Mouse (Mus musculus) heart, embryonic 11.5 days (tissue): ENCODE results near the gene Skap1. TPM values are rescaled to one million over a fixed set of nuclear protein-coding genes. Genes with fewer than 3 reads are reported as not detected.

Experiments used
- ATAC-seq: fragments of 200-750 bp; cut with Nextera tagmentation; replicated peaks from 2 replicates; pipeline ENCODE4 v1.8.0; 2017; ENCODE audit warnings: moderate library complexity; ENCODE audit not compliant: insufficient number of reproducible peaks, low FRiP score, low TSS enrichment
- H3K27ac ChIP-seq: fragments of 300-500 bp; sonication (generic); 2 replicates; pipeline ENCODE4 v1.5.1; 2014; ENCODE audit warnings: mild to moderate bottlenecking, low read depth, low read length
- H3K27me3 ChIP-seq: fragments of 300-500 bp; sonication (generic); 2 replicates; pipeline ENCODE4 v1.6.1; 2014; ENCODE audit warnings: mild to moderate bottlenecking, low read length, mixed read lengths; ENCODE audit not compliant: control insufficient read depth, insufficient read depth
- H3K36me3 ChIP-seq: fragments of 300-500 bp; sonication (generic); 2 replicates; pipeline ENCODE4 v1.6.1; 2014; ENCODE audit warnings: mild to moderate bottlenecking, low read length, moderate library complexity, mixed read lengths; ENCODE audit not compliant: control insufficient read depth, insufficient read depth
- H3K4me1 ChIP-seq: fragments of 300-500 bp; sonication (generic); 2 replicates; pipeline ENCODE4 v1.6.1; 2014; ENCODE audit warnings: low read length; ENCODE audit not compliant: control insufficient read depth, insufficient read depth
- H3K4me2 ChIP-seq: fragments of 300-500 bp; sonication (generic); 2 replicates; pipeline ENCODE4 v1.6.1; 2014; ENCODE audit warnings: mild to moderate bottlenecking, moderate library complexity
- H3K4me3 ChIP-seq: fragments of 300-500 bp; sonication (generic); 2 replicates; pipeline ENCODE4 v1.5.1; 2014; ENCODE audit warnings: low read depth, low read length
- H3K9ac ChIP-seq: fragments of 300-500 bp; sonication (generic); 2 replicates; pipeline ENCODE4 v1.6.1; 2014; ENCODE audit warnings: mild to moderate bottlenecking, low read depth, low read length, moderate library complexity
- H3K9me3 ChIP-seq: fragments of 300-500 bp; sonication (generic); replicated peaks from 2 replicates; pipeline ENCODE4 v1.6.1; 2016; ENCODE audit warnings: low read length; ENCODE audit not compliant: control insufficient read depth
- WGBS: fragments of 180-500 bp; shearing (Covaris S2); extraction: QIAGEN DNeasy Blood & Tissue Kit; methylation state at CpG from one replicate; pipeline ENCODE4 v1.1.7; 2014; ENCODE audit not compliant: insufficient replicate concordance; 5-methylcytosine and 5-hydroxymethylcytosine counted together
- polyA plus RNA-seq: library from polyadenylated mRNA; unstranded; fragments of >200 nt; fragmentation: Nextera tagmentation; extraction: Ambion mirVana; gene quantifications from 2 replicates; pipeline ENCODE4 v1.2.1, GENCODE M21; 2014

Gene Skap1
- polyA plus RNA-seq, 1 experiment from 2014 or later, result 0.46 TPM

GRCm38 (mm10) chr11:96550960-96551703 lies 86.7 kb downstream of the Skap1 start:
- no peaks in the 10 kb centered on the region for H3K4me1 ChIP-seq
- H3K4me3 ChIP-seq, result no peak overlapping the region
- 81% methylated on average over 9 of the region's 9 CpGs for WGBS
- no peaks in the 10 kb centered on the region for H3K9me3 ChIP-seq
- H3K4me2 ChIP-seq, result no peak overlapping the region
- H3K36me3 ChIP-seq, result no peaks in the 10 kb centered on the region
- H3K27ac ChIP-seq, result no peak overlapping the region
- no peak for ATAC-seq
- H3K27me3 ChIP-seq, result peaks cover 22% of the 10 kb centered on the region
- no peak overlapping the region for H3K9ac ChIP-seq

DNA sequence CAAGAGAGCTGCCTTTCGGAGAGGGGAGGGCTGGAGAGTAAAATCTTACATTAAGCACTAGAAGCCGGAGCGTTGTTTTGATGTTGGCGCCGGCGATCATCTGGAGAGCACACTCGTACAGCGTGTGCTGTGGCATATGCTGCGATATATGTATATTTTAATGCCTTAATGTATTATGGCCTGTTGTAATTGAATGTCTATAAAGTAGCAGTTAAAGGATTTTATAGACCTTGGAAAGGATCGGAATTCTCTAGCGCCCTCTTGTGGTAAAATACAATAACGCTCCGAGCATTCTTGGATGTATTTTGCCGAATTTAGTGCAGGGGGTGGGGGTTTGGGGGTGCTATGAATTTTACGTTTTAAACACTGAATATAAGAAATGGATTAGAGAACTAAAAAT lies 88.7 kb downstream of the Skap1 start:
- Histone ChIP-seq H3K36me3 (no peaks in the 10 kb centered on the region), H3K27me3 (peaks cover 22% of the 10 kb centered on the region), H3K9ac (no peak overlapping the region), H3K4me1 (no peaks in the 10 kb centered on the region), H3K9me3 (no peaks in the 10 kb centered on the region), H3K27ac (no peak overlapping the region), H3K4me2 (peak overlapping the region; percentile 46), H3K4me3 (no peak overlapping the region)
- no peak for ATAC-seq
- 16% methylated on average over 15 of the region's 15 CpGs for WGBS

DNA sequence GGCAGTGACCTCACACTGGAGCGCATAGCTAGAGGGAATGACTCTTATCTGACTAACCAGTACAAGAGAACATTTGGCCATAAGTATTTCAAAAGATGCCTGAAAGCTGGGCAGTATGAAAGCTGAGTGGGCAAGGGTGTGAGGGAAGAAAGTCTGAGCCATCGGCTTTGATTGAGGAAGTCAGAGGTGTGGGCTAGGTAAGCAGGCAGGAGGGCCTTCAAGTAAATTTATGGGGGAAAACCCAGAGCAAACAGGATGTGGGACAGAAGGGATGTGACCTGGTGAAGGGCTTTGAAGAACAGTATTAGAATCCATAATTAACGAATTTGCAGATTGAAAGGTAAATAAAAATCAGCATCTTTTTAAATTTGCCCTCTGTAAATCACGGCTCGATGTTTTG lies 95.8 kb downstream of the Skap1 start:
- no peak overlapping the region for H3K4me2 ChIP-seq
- H3K27me3 ChIP-seq, result 0 out of 2 replicates have a peak, but pooled peaks cover under 1% of the 10 kb centered on the region
- no peak for ATAC-seq
- WGBS, result 71% methylated on average over 5 of the region's 5 CpGs
- no peak overlapping the region for H3K4me3 ChIP-seq
- H3K9ac ChIP-seq, result no peak overlapping the region
- H3K27ac ChIP-seq, result no peak overlapping the region
- no peaks in the 10 kb centered on the region for H3K4me1 ChIP-seq
- no peaks in the 10 kb centered on the region for H3K36me3 ChIP-seq
- H3K9me3 ChIP-seq, result 0 out of 2 replicates have a peak, but pooled peaks cover 2% of the 10 kb centered on the region

DNA sequence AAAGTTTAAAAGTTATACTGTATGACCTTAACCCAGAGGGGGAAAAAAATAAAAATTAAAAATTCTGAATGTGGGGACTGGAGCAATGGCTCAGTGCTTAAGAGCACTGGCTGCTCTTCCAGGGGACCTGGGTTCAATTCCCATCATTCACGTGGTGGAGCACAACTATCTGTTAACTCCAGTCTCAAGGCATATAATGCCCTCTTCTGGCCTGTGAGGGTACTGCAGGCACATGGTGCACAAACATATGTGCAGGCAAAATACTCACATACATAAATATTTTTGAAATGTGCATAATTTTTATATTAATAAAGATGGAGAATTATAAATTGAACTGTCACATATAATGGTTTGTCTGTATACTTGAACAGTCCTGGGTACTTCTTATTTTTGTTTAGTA lies 99.7 kb downstream of the Skap1 start:
- H3K9ac ChIP-seq, result no peak overlapping the region
- no peaks in the 10 kb centered on the region for H3K4me1 ChIP-seq
- H3K4me2 ChIP-seq, result no peak overlapping the region
- no peak overlapping the region for H3K4me3 ChIP-seq
- 56% methylated on average over 1 of the region's 1 CpGs for WGBS
- ATAC-seq, result no peak
- no peak overlapping the region for H3K27ac ChIP-seq
- H3K9me3 ChIP-seq, result 0 out of 2 replicates have a peak, but pooled peaks cover 2% of the 10 kb centered on the region
- H3K27me3 ChIP-seq, result no peaks in the 10 kb centered on the region
- no peaks in the 10 kb centered on the region for H3K36me3 ChIP-seq

DNA sequence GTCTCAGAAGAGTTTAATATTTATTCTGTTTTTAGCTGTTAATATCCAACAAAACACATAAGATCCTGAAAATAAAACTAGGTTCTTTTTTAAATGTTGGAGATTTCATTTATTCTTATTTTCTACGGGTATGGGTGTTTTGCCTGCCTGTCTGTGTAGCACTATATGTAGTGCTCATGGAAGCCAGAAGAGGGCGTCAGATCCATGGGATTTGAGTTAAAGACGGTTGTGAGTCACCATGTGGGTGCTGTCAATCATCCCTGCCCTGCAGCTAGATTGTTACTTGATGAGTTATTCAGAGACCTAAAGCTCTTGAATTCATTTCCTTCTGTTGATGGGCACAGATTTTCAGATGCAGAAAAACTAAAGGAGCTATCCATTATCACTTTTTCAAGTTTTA lies 108.1 kb downstream of the Skap1 start:
- no peak for ATAC-seq
- 37% methylated on average over 3 of the region's 3 CpGs for WGBS
- H3K9me3 ChIP-seq, result no peaks in the 10 kb centered on the region

GRCm38 (mm10) chr11:96576491-96577427 lies 112.4 kb downstream of the Skap1 start:
- WGBS, result 49% methylated on average over 14 of the region's 14 CpGs
- no peak overlapping the region for H3K9ac ChIP-seq
- H3K4me1 ChIP-seq, result no peaks in the 10 kb centered on the region
- H3K9me3 ChIP-seq, result no peaks in the 10 kb centered on the region
- no peak overlapping the region for H3K27ac ChIP-seq
- H3K36me3 ChIP-seq, result no peaks in the 10 kb centered on the region
- H3K27me3 ChIP-seq, result peaks cover 21% of the 10 kb centered on the region
- ATAC-seq, result no peak
- no peak overlapping the region for H3K4me2 ChIP-seq
- no peak overlapping the region for H3K4me3 ChIP-seq

More for the DNA sequence above, 108.1 kb downstream of the Skap1 start:
- Histone ChIP-seq H3K36me3 (no peaks in the 10 kb centered on the region), H3K27ac (no peak overlapping the region), H3K4me1 (no peaks in the 10 kb centered on the region), H3K27me3 (peaks cover 10% of the 10 kb centered on the region), H3K9ac (no peak overlapping the region), H3K4me2 (no peak overlapping the region), H3K4me3 (no peak overlapping the region)

GRCm38 (mm10) chr11:96578551-96579283 lies 114.3 kb downstream of the Skap1 start:
- Histone ChIP-seq H3K4me3 (peak overlapping the region; percentile 14; the same call in 1 of the 2 replicates), H3K4me1 (no peaks in the 10 kb centered on the region), H3K9ac (no peak overlapping the region), H3K4me2 (peak overlapping the region; percentile 53), H3K27ac (no peak overlapping the region), H3K36me3 (no peaks in the 10 kb centered on the region), H3K9me3 (no peaks in the 10 kb centered on the region), H3K27me3 (peaks cover 17% of the 10 kb centered on the region; the same call in 1 of the 2 replicates)
- no peak for ATAC-seq
- 29% methylated on average over 25 of the region's 25 CpGs for WGBS
